Mouse (Mus musculus) left cerebral cortex, adult 2 months (tissue): ENCODE measurements around the gene Rcor1. TPM values are rescaled to one million over a fixed set of nuclear protein-coding genes. Genes with fewer than 3 reads are reported as not detected.

ENCODE experiments used
- DNase-seq, 2 experiments: peaks; one replicate each; pipeline ENCODE4 v3.0.0; 2021 to 2022; ENCODE audit warnings: low spot score in 2 of 2, mixed read lengths in 1 of 2; ENCODE audit errors: extremely low spot score in 1 of 2
- H3K27ac ChIP-seq: fragments of 200-600 bp; 2 replicates; pipeline ENCODE4 v1.8.1; 2022
- H3K4me3 ChIP-seq: fragments of 200-600 bp; 2 replicates; pipeline ENCODE4 v1.8.1; 2022
- CTCF ChIP-seq: fragments of 200-600 bp; IDR thresholded peaks from 2 replicates; pipeline ENCODE4 v1.8.1; 2022; ENCODE audit warnings: antibody characterized with exemption, mild to moderate bottlenecking, moderate library complexity
- intact Hi-C: fragments of 180-260 bp; cut with DNase I; formaldehyde crosslinking; loops from one replicate; pipeline ENCODE4 v1.15.1; 2025
- total RNA-seq, 2 experiments: library from RNA; stranded (reverse); gene quantifications; 2 replicates each; pipeline ENCODE4 v1.2.3; 2021

Gene Rcor1
- total RNA-seq, 2 experiments from 2014 or later = 16.2 to 19.8 TPM

DNA sequence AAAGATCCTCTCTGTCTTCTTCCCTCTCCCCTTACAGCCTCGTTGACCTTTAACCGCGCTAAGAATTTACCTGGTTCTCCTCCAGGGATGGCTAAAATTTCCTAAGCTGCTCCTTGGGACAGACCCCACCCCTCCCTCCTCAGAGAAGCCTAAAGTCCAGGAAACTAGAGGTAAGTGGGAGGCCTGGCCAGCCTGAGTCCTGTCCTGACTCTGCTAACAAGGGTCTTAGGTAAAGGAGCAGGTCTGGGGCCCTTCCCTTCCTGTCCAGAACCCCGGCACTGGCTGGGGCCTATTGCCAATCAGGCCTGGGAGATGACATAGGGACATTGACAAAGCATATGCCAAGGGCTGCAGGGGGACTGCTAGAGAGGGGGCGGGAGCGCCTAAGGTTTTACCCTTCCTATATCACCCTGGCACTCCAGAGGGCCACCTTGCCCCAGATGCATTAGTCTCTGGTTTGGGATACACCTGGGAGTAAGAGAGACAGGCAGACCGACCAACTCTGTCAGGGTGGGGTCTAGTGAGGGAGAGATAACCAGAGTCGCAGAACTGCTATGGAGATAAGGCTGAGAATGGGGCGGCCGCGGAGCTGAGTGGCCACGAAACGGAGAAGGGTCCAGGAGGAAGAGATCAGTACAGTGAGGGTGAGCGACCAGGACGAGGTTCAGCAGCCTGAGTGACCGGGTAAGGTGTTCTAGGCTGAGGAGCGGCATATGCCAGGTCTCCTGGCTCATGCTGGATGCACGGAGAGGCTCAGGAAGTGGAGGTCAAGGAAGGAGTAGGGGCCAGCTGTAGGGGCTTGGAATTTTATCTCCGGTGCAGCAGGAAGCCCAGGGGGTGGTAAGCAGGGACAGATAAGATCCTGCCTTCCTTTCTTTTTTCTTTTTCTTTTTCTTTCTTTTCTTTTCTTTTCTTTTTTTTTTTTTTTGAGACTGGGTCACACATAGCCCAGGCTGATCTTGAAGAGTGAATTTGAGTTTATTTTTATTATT is 10.7 kb upstream of the Rcor1 start:
- intact Hi-C loops = no loop called here
- no peak overlapping the region for H3K27ac ChIP-seq

GRCm38 (mm10) chr12:111029291-111029890 is 9.8 kb upstream of the Rcor1 start:
- Histone ChIP-seq H3K4me3 (no peak overlapping the region), H3K27ac (no peak overlapping the region)
- no peak for DNase-seq
- intact Hi-C loops = no loop called here
- TF ChIP-seq CTCF = no peak

More for the DNA sequence above, 10.7 kb upstream of the Rcor1 start:
- DNase-seq = no peak
- H3K4me3 ChIP-seq = no peak overlapping the region
- no peak for TF ChIP-seq CTCF

DNA sequence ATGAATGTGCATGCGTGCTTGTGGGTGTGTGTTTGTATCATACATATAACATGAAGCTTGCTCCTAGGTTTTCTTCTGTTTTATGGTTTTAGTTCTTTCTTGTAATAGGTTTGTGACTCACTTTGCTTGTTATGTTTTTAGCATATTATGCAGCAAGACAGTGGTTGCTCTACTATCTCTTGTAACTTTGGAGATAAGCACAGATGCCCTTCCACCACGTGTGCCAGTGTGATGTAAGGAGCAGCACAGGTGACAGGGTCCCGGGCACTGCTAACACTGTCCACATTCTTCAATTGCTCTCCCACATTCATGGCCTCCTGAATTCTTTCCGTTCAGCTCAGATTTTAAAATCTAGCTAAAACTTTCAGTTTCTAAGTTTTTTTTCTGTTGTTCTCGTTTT is 6.3 kb upstream of the Rcor1 start:
- TF ChIP-seq CTCF = no peak
- Histone ChIP-seq H3K27ac (no peak overlapping the region), H3K4me3 (no peak overlapping the region)
- DNase-seq = no peak
- intact Hi-C loops = no loop called here

GRCm38 (mm10) chr12:111035182-111035824 is 3.8 kb upstream of the Rcor1 start:
- no peak for DNase-seq
- intact Hi-C loops = loop anchor here (5.0 kb wide), 1 partner anchor 43 kb away; no protein-coding TSS in a partner anchor
- no peak for TF ChIP-seq CTCF
- no peak overlapping the region for H3K27ac ChIP-seq
- H3K4me3 ChIP-seq = no peak overlapping the region

DNA sequence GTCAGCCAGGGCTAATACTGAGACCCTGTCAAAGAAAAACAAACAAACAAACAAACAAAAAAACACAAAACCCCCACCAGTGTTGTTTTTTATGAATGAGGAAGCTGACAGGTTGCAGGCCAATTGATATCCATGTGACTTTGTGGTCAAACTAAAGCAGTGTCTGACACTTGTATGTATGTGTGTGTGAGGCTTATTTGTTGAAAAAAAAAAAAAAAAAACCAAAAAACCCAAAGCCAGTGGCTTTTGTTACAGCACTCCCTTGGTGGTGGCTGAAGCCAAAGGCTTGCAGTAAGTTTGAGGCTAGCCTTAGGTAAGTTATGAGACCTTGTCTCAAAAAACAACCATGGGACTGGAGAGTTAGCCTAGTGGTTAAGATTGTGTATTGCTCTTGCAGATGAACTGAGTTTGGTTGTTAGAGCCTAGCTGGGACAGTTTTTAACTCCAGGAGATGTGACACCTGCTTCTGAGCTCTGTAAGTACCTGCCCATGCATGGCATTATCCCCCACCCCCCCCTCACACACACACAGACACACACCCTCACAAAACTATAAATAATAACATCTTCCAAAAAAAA is 2.9 kb upstream of the Rcor1 start:
- intact Hi-C loops = loop anchor here (5.0 kb wide), 1 partner anchor 44 kb away; no protein-coding TSS in a partner anchor
- peak; percentile 32 for TF ChIP-seq CTCF

GRCm38 (mm10) chr12:111037241-111038180 is 1.6 kb upstream of the Rcor1 start:
- no peak for TF ChIP-seq CTCF
- intact Hi-C loops = loop anchor here (5.0 kb wide), 1 partner anchor 45 kb away; no protein-coding TSS in a partner anchor
- H3K27ac ChIP-seq = peak overlapping the region; percentile 95
- DNase-seq = peak in 1 of 2 experiments; percentile 14
- peak overlapping the region; percentile 93 for H3K4me3 ChIP-seq

More for the DNA sequence above, 2.9 kb upstream of the Rcor1 start:
- H3K27ac ChIP-seq = no peak overlapping the region
- DNase-seq = no peak
- no peak overlapping the region for H3K4me3 ChIP-seq

- Histone ChIP-seq H3K4me3 (peak overlapping the region; percentile 93), H3K27ac (peak overlapping the region; percentile 95)
- intact Hi-C loops = loop anchor here (5.0 kb wide), 1 partner anchor 46 kb away; no protein-coding TSS in a partner anchor
- no peak for TF ChIP-seq CTCF
- DNase-seq = peak; percentile 39
These were observed 748 bp upstream of the Rcor1 start for GRCm38 (mm10) chr12:111038231-111038975.

GRCm38 (mm10) chr12:111039771-111040530 is 800 bp downstream of the Rcor1 start:
- H3K27ac ChIP-seq = peak overlapping the region; percentile 75
- no peak for TF ChIP-seq CTCF
- peak overlapping the region; percentile 93 for H3K4me3 ChIP-seq
- peak; percentile 25 to 34 for DNase-seq
- intact Hi-C loops = loop anchor here (5.0 kb wide), 1 partner anchor 48 kb away; no protein-coding TSS in a partner anchor

DNA sequence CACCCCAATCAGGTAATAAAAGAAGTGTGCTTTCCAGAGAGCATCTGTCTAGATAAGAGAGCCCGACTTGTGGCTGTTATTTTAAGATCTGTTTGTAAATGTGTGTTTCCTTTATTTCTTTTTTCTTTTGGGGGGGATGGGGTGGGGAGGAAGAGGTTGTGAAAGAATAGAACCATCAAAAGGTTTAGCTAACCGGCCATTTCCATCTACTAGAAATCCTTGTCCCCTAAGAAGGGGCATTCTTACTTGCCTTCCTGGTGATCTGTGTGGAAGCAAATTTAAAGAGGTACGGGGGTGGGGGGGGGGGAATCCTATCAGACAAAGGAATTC is 1.3 kb downstream of the Rcor1 start:
- Histone ChIP-seq H3K4me3 (peak overlapping the region; percentile 93), H3K27ac (no peak overlapping the region)
- TF ChIP-seq CTCF = no peak
- intact Hi-C loops = no loop called here
- DNase-seq = no peak
